Mouse (Mus musculus): Measurements from ENCODE around the gene Mkrn2. TPM values are rescaled to one million over a fixed set of nuclear protein-coding genes. Genes with fewer than 3 reads are reported as not detected.

The Mkrn2 gene
- polyA plus RNA-seq, 1 experiment from 2014 or later, result 27.4 TPM

- ATAC-seq (ENCODE audit: low FRiP score), result no peak
- Histone ChIP-seq H3K27ac (no peak overlapping the region), H3K9me3 (replicated peaks) (no peaks in the 10 kb centered on the region)
Measured at GRCm38 (mm10) chr6:115658802-115659201, 57.1 kb downstream of the Mkrn2 start.

GRCm38 (mm10) chr6:115664268-115664667, 62.6 kb downstream of the Mkrn2 start:
- Histone ChIP-seq H3K4me2 (replicated peaks) (no peak overlapping the region), H3K4me3 (no peak overlapping the region), H3K4me1 (peaks cover 14% of the 10 kb centered on the region; the same call in 1 of the 2 replicates), H3K27me3 (no peaks in the 10 kb centered on the region), H3K9ac (no peak overlapping the region), H3K36me3 (no peaks in the 10 kb centered on the region), H3K9me3 (replicated peaks) (no peaks in the 10 kb centered on the region), H3K27ac (no peak overlapping the region)
- WGBS, result 91% methylated on average over 3 of the region's 3 CpGs
- no peak for ATAC-seq (ENCODE audit: low FRiP score)

More at GRCm38 (mm10) chr6:115658802-115659201, 57.1 kb downstream of the Mkrn2 start:
- Histone ChIP-seq H3K4me3 (no peak overlapping the region), H3K36me3 (no peaks in the 10 kb centered on the region), H3K27me3 (no peaks in the 10 kb centered on the region), H3K9ac (no peak overlapping the region), H3K4me2 (replicated peaks) (no peak overlapping the region), H3K4me1 (peaks cover 16% of the 10 kb centered on the region)

GRCm38 (mm10) chr6:115666641-115667040, 64.9 kb downstream of the Mkrn2 start:
- Histone ChIP-seq H3K9ac (no peak overlapping the region), H3K4me2 (replicated peaks) (no peak overlapping the region), H3K27me3 (no peaks in the 10 kb centered on the region), H3K4me3 (no peak overlapping the region), H3K4me1 (peaks cover 8% of the 10 kb centered on the region; the same call in 1 of the 2 replicates), H3K9me3 (replicated peaks) (no peaks in the 10 kb centered on the region), H3K27ac (no peak overlapping the region), H3K36me3 (no peaks in the 10 kb centered on the region)
- ATAC-seq (ENCODE audit: low FRiP score), result no peak
- 85% methylated on average over 4 of the region's 4 CpGs for WGBS

Other genes with a start within 250 kb of the Mkrn2 start
- gene Pparg, start 241.0 kb upstream of the Mkrn2 start, polyA plus RNA-seq (2016; fragmentation: Nextera tagmentation; extraction: Ambion mirVana), result 0.45 TPM in 1 of 2 replicates, not detected in the other
- 28.4 and 30.4 TPM in 2 replicates for gene Tsen2, start 57.2 kb upstream of the Mkrn2 start, polyA plus RNA-seq (2016; fragmentation: Nextera tagmentation; extraction: Ambion mirVana)
- 0.12 and 0.17 TPM in 2 replicates for gene Mkrn2os, start 9.3 kb upstream of the Mkrn2 start, polyA plus RNA-seq (2016; fragmentation: Nextera tagmentation; extraction: Ambion mirVana)
- 159 TPM in 2 replicates for gene Raf1, start 74.7 kb downstream of the Mkrn2 start, polyA plus RNA-seq (2016; fragmentation: Nextera tagmentation; extraction: Ambion mirVana)
- 1.1 and 2.0 TPM in 2 replicates for gene Tmem40, start 160.5 kb downstream of the Mkrn2 start, polyA plus RNA-seq (2016; fragmentation: Nextera tagmentation; extraction: Ambion mirVana)
- 35.6 and 37.3 TPM in 2 replicates for gene Cand2, start 172.6 kb downstream of the Mkrn2 start, polyA plus RNA-seq (2016; fragmentation: Nextera tagmentation; extraction: Ambion mirVana)
- gene Rpl32, start 206.8 kb downstream of the Mkrn2 start, polyA plus RNA-seq (2016; fragmentation: Nextera tagmentation; extraction: Ambion mirVana), result 1,424 and 1,629 TPM in 2 replicates
- gene Efcab12, start 236.5 kb downstream of the Mkrn2 start, polyA plus RNA-seq (2016; fragmentation: Nextera tagmentation; extraction: Ambion mirVana), result 2.3 TPM in 2 replicates